Mouse (Mus musculus) forebrain, postnatal 0 days (tissue): ENCODE results near the gene Trim80. TPM values are rescaled to one million over a fixed set of nuclear protein-coding genes. Genes with fewer than 3 reads are reported as not detected.
"Not testable (repeated sequence)": the region's sequence is repeated elsewhere in the genome, so short reads cannot be mapped to it uniquely, and the experiment has no call there.

Experiments
- ATAC-seq: fragments of 200-750 bp; cut with Nextera tagmentation; 2 replicates; pipeline ENCODE4 v1.8.0; 2017; ENCODE audit warnings: mild to moderate bottlenecking, moderate library complexity
- DNase-seq: peaks from one replicate; pipeline ENCODE4 v3.0.0-alpha.2; 2015
- H3K27ac ChIP-seq: fragments of 300-500 bp; sonication (generic); 2 replicates; pipeline ENCODE4 v1.5.1; 2014; ENCODE audit warnings: low read depth, mild to moderate bottlenecking, antibody characterized with exemption, low read length, moderate library complexity, mixed read lengths
- H3K27me3 ChIP-seq: fragments of 300-500 bp; sonication (generic); 2 replicates; pipeline ENCODE4 v1.6.1; 2014; ENCODE audit warnings: mild to moderate bottlenecking, low read length, mixed read lengths; ENCODE audit not compliant: insufficient read depth
- H3K36me3 ChIP-seq: fragments of 300-500 bp; sonication (generic); 2 replicates; pipeline ENCODE4 v1.6.1; 2014; ENCODE audit warnings: mild to moderate bottlenecking, moderate library complexity; ENCODE audit not compliant: insufficient read depth
- H3K4me1 ChIP-seq: fragments of 300-500 bp; sonication (generic); 2 replicates; pipeline ENCODE4 v1.6.1; 2014; ENCODE audit warnings: antibody characterized with exemption; ENCODE audit not compliant: insufficient read depth
- H3K4me2 ChIP-seq: fragments of 300-500 bp; sonication (generic); 2 replicates; pipeline ENCODE4 v1.6.1; 2014; ENCODE audit warnings: low read depth, mild to moderate bottlenecking, moderate library complexity
- H3K4me3 ChIP-seq: fragments of 300-500 bp; sonication (generic); 2 replicates; pipeline ENCODE4 v1.5.1; 2014; ENCODE audit warnings: low read depth, low read length, mixed read lengths
- H3K9ac ChIP-seq: fragments of 300-500 bp; sonication (generic); 2 replicates; pipeline ENCODE4 v1.6.1; 2014; ENCODE audit warnings: mild to moderate bottlenecking
- H3K9me3 ChIP-seq: fragments of 300-500 bp; sonication (generic); 2 replicates; pipeline ENCODE4 v1.6.1; 2016; ENCODE audit warnings: low read length
- CTCF ChIP-seq: sonication (generic); IDR thresholded peaks from 2 replicates; pipeline ENCODE4 v1.5.1; 2016; ENCODE audit warnings: antibody characterized with exemption, control low read depth, low read depth
- WGBS: fragments of 180-500 bp; shearing (Covaris S2); extraction: QIAGEN DNeasy Blood & Tissue Kit; methylation state at CpG from one replicate; pipeline ENCODE4 v1.1.7; 2014; 5-methylcytosine and 5-hydroxymethylcytosine counted together
- microRNA-seq, 2 experiments: library from miRNA; unstranded; fragments of <30 nt; microRNA quantifications; one replicate each; pipeline ENCODE4; 2016
- polyA plus RNA-seq: library from polyadenylated mRNA; unstranded; fragments of >200 nt; fragmentation: Nextera tagmentation; extraction: Ambion mirVana; gene quantifications from 2 replicates; pipeline ENCODE4 v1.2.1, GENCODE M21; 2015
- total RNA-seq: library from RNA; depleted of rRNA; stranded (reverse); fragments of >200 nt; gene quantifications from 2 replicates; pipeline ENCODE4 v1.2.3, GENCODE M21; 2014; rRNA removed

Trim80 gene
- total and polyA plus RNA-seq, 2 experiments from 2014 or later, result not detected

DNA sequence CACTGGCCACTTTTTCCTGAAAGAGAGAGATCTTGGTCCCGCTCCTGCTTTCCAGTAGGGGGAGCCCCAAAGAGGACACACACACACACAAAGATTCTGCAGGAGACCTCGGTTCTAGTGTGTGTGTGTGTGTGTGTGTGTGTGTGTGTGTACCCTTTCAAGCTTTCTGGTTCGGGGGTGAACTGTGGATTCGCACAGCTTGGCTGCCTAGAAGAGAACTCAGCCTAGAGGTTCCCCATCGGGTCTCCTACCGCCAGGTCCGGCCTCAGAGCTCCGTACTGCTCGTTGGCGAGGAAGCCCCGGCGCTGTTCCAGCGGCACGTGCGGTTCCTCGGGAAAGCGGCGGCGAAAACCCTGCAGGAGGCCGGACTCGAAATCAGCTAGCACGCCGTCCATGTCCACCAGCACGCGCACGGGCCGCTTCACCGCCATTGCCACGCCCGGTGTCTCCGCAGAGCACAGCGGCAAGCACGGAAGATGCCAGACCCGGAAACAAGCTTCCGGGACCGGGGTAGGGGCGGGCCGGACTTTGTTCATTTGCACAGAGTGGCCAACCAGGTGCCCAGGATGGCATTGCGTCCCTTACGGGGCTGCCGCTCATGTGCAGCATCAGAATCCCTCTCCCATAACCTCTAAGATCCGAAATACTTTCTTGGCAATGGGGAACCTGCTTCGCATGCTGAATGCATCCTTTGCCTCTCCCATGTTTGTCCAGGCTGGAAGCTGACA, 51.2 kb downstream of the Trim80 start, which contains the start of gene Nt5c:
TSS of gene Nt5c (minus strand) at position 507 of the 728 bp plus-strand sequence.
- TF ChIP-seq CTCF, result peak; percentile 88
- peak within 1 kb of the TSS; percentile 89 for H3K27ac ChIP-seq
- H3K4me3 ChIP-seq, result peak within 1 kb of the TSS; percentile 71
- peak within 1 kb of the TSS; percentile 69 for H3K4me2 ChIP-seq
- ATAC-seq (peak; percentile 95), DNase-seq (peak; percentile 89)
- H3K36me3 ChIP-seq, result peaks cover 19% of the 10 kb centered on the region
- no peaks in the 10 kb centered on the region for H3K4me1 ChIP-seq
- no peaks in the 10 kb centered on the region for H3K27me3 ChIP-seq
- WGBS, result 4% methylated on average over 43 of the region's 43 CpGs
- peak within 1 kb of the TSS; percentile 76 for H3K9ac ChIP-seq
- H3K9me3 ChIP-seq, result no peaks in the 10 kb centered on the region

DNA sequence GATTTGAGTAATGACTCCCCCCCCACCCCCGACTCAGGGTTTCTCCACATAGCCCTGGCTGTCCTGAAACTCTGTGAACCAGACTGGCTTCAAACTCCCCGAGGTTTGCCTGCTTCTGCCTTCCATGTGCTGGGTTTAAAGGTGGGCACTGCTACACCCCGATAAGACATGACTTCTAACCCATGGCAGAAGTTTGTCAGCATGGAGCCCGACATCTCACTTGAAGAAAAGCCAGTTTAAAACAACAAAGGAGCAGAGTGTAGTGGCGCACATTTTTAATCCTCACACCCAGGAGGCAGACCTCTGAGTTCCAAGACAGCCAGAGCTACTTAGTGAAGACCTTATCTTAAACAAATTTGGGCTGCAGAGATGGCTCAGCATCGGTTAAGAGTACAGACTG, 52.0 kb downstream of the Trim80 start:
- no peaks in the 10 kb centered on the region for H3K4me1 ChIP-seq
- ATAC-seq (no peak), DNase-seq (no peak)
- no peaks in the 10 kb centered on the region for H3K27me3 ChIP-seq
- TF ChIP-seq CTCF, result no peak
- 33% methylated on average over 6 of the region's 6 CpGs for WGBS
- H3K4me3 ChIP-seq, result peak overlapping the region; percentile 71; the same call in 1 of the 2 replicates
- H3K9me3 ChIP-seq, result no peaks in the 10 kb centered on the region
- H3K36me3 ChIP-seq, result peaks cover 26% of the 10 kb centered on the region
- H3K9ac ChIP-seq, result no peak overlapping the region
- H3K4me2 ChIP-seq, result peak overlapping the region; percentile 69
- no peak overlapping the region for H3K27ac ChIP-seq

DNA sequence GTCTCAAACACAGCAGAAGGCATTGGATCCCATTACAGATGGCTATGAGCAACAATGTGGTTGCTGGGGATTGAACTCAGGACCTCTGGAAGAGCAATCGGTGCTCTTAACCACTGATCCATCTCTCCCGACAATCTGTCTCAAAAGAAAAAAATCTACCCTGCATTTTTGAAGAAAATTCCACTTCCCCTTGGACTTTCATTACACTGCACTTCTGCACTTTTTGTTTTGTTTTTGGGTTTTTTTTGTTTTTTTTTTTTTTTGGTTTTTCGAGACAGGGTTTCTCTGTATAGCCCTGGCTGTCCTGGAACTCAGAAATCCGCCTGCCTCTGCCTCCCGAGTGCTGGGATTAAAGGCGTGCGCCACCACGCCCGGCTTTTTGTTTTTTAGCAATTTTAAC, 56.2 kb downstream of the Trim80 start:
- H3K9me3 ChIP-seq, DNase-seq, H3K27ac ChIP-seq, H3K4me3 ChIP-seq, H3K9ac ChIP-seq, H3K4me1 ChIP-seq, H3K4me2 ChIP-seq, ATAC-seq, H3K27me3 ChIP-seq: not testable (repeated sequence)
- 85% methylated on average over 9 of the region's 9 CpGs for WGBS
- H3K36me3 ChIP-seq, result peaks cover 47% of the 10 kb centered on the region

Small RNA genes lying within 50 kb of the gene (microRNA-seq; reads per million reads assigned to microRNA genes)
- gene Mir3968, result 0 to 0.24 reads per million in 2 experiments

Other genes starting within 250 kb of the Trim80 start
- 1.5 and 1.6 TPM in 2 replicates for gene Grin2c, start 173.3 kb upstream of the Trim80 start, total RNA-seq
- gene Grin2c, start 173.3 kb upstream of the Trim80 start, polyA plus RNA-seq, result 0.35 and 0.48 TPM in 2 replicates
- gene Fdxr, start 163.5 kb upstream of the Trim80 start, total RNA-seq, result 18.6 and 26.2 TPM in 2 replicates
- 14.0 and 16.4 TPM in 2 replicates for gene Fdxr, start 163.5 kb upstream of the Trim80 start, polyA plus RNA-seq
- 3.8 and 6.5 TPM in 2 replicates for gene Fads6, start 142.9 kb upstream of the Trim80 start, total RNA-seq
- gene Fads6, start 142.9 kb upstream of the Trim80 start, polyA plus RNA-seq, result 0.47 and 0.48 TPM in 2 replicates
- gene Otop2, start 133.4 kb upstream of the Trim80 start, total RNA-seq, result 0.15 TPM in 1 of 2 replicates, not detected in the other
- gene Otop2, start 133.4 kb upstream of the Trim80 start, polyA plus RNA-seq, result 0.10 and 0.13 TPM in 2 replicates
- gene Ush1g, start 118.5 kb upstream of the Trim80 start, total RNA-seq, result 0.23 and 0.33 TPM in 2 replicates
- gene Ush1g, start 118.5 kb upstream of the Trim80 start, polyA plus RNA-seq, result 0.06 and 0.09 TPM in 2 replicates
- 0.31 and 0.48 TPM in 2 replicates for gene Otop3, start 105.8 kb upstream of the Trim80 start, total RNA-seq
- 0.47 and 0.98 TPM in 2 replicates for gene Otop3, start 105.8 kb upstream of the Trim80 start, polyA plus RNA-seq
- gene Hid1, start 72.8 kb upstream of the Trim80 start, total RNA-seq, result 52.4 and 54.5 TPM in 2 replicates
- 42.8 and 46.6 TPM in 2 replicates for gene Hid1, start 72.8 kb upstream of the Trim80 start, polyA plus RNA-seq
- 43.0 and 45.8 TPM in 2 replicates for gene Cdr2l, start 58.6 kb upstream of the Trim80 start, total RNA-seq
- 14.4 and 16.9 TPM in 2 replicates for gene Cdr2l, start 58.6 kb upstream of the Trim80 start, polyA plus RNA-seq
- 82.1 and 86.1 TPM in 2 replicates for gene Mrpl58, start 36.8 kb upstream of the Trim80 start, total RNA-seq
- 201 and 203 TPM in 2 replicates for gene Mrpl58, start 36.8 kb upstream of the Trim80 start, polyA plus RNA-seq
- 339 and 418 TPM in 2 replicates for gene Atp5h, start 20.6 kb upstream of the Trim80 start, total RNA-seq
- 808 and 932 TPM in 2 replicates for gene Atp5h, start 20.6 kb upstream of the Trim80 start, polyA plus RNA-seq
- gene Kctd2, start 20.4 kb upstream of the Trim80 start, total RNA-seq, result 31.7 TPM in 2 replicates
- 27.1 and 29.3 TPM in 2 replicates for gene Kctd2, start 20.4 kb upstream of the Trim80 start, polyA plus RNA-seq
- gene Slc16a5, start 21.9 kb downstream of the Trim80 start, total RNA-seq, result not detected in 2 replicates
- 0.06 and 0.07 TPM in 2 replicates for gene Slc16a5, start 21.9 kb downstream of the Trim80 start, polyA plus RNA-seq
- gene Armc7, start 35.1 kb downstream of the Trim80 start, total RNA-seq, result 11.2 and 14.2 TPM in 2 replicates
- 8.5 and 11.2 TPM in 2 replicates for gene Armc7, start 35.1 kb downstream of the Trim80 start, polyA plus RNA-seq
- gene Nt5c, start 51.3 kb downstream of the Trim80 start, total RNA-seq, result 59.6 and 84.6 TPM in 2 replicates
- 136 and 143 TPM in 2 replicates for gene Nt5c, start 51.3 kb downstream of the Trim80 start, polyA plus RNA-seq
- 1,009 and 1,140 TPM in 2 replicates for gene Jpt1, start 73.8 kb downstream of the Trim80 start, total RNA-seq
- 1,672 and 1,955 TPM in 2 replicates for gene Jpt1, start 73.8 kb downstream of the Trim80 start, polyA plus RNA-seq
- 795 and 821 TPM in 2 replicates for gene Sumo2, start 95.7 kb downstream of the Trim80 start, total RNA-seq
- 1,185 and 1,251 TPM in 2 replicates for gene Sumo2, start 95.7 kb downstream of the Trim80 start, polyA plus RNA-seq
- 62.6 and 90.3 TPM in 2 replicates for gene Nup85, start 123.9 kb downstream of the Trim80 start, total RNA-seq
- gene Nup85, start 123.9 kb downstream of the Trim80 start, polyA plus RNA-seq, result 66.2 and 78.7 TPM in 2 replicates
- 34.6 and 46.3 TPM in 2 replicates for gene Mrps7, start 163.4 kb downstream of the Trim80 start, total RNA-seq
- 74.1 and 78.1 TPM in 2 replicates for gene Mrps7, start 163.4 kb downstream of the Trim80 start, polyA plus RNA-seq
- gene Gga3, start 163.5 kb downstream of the Trim80 start, total RNA-seq, result 34.0 and 34.5 TPM in 2 replicates
- 15.2 and 18.5 TPM in 2 replicates for gene Gga3, start 163.5 kb downstream of the Trim80 start, polyA plus RNA-seq
- gene Mif4gd, start 172.4 kb downstream of the Trim80 start, total RNA-seq, result 12.2 and 16.9 TPM in 2 replicates
- 14.4 and 19.4 TPM in 2 replicates for gene Mif4gd, start 172.4 kb downstream of the Trim80 start, polyA plus RNA-seq
- gene Slc25a19, start 187.8 kb downstream of the Trim80 start, total RNA-seq, result 34.3 and 38.7 TPM in 2 replicates
- gene Slc25a19, start 187.8 kb downstream of the Trim80 start, polyA plus RNA-seq, result 51.1 and 51.7 TPM in 2 replicates